Comparison of ENCODE assay signal across 22 mouse cellular contexts in the genomic region with DNA sequence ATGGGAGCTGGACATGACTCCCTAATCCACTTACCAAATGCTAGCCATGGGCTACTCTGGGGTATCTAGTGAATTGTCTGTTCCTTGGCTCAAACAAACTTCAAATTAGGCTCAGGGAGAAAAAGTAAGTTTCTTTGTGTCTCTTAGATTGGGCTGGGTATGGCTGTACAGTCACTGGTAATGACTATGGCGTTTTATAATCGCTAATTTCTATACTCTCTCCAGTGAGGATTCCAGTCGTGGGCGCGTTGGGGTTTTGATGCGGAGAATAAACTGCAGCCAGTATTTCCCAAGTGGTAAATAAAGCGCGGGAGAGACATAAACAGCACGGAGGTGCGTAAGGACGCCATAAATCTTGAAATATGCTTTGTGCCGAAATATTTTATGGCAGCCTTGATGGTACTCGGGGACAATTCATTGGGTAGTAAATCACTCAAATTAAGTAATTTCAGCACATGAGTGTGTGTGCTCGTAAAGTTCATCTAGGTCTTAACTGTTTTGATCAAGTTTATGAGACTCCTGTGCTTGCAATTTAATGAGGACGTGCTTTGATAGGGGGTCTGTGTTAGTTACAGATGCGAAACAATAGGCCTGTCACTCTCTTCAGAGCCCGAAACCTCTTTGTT.
"Had no signal": no experiment of that assay in that cellular context is flagged by ENCODE, and none has a peak within 500 bp of the region (broad histone marks: within the 10 kb centered on the region; RNA-seq: fewer than 3 reads in every experiment).

No protein-coding gene starts in this region.

- H3K27ac ChIP-seq: limb, embryonic 12.5 days; limb, embryonic 15.5 days; liver, embryonic 14.5 days; macrophage; stomach, postnatal 0 days had no signal

- H3K9ac ChIP-seq: limb, embryonic 12.5 days; limb, embryonic 15.5 days; liver, embryonic 14.5 days; liver, postnatal 0 days; lung, embryonic 14.5 days had no signal

- H3K27me3 ChIP-seq: limb, embryonic 15.5 days had no signal

- DNase-seq: kidney, adult 18-20 months; kidney, adult 9 months; kidney, postnatal 14 days; kidney, postnatal 4 days; left cerebral cortex, postnatal 4 days; liver, postnatal 0 days; lung, embryonic 14.5 days; midbrain, embryonic 14.5 days; right cerebral cortex, adult 18-20 months; right cerebral cortex, postnatal 14 days; right cerebral cortex, postnatal 4 days; thymus, adult 2 months; thymus, postnatal 14 days; thymus, postnatal 4 days had no signal

- H3K9me3 ChIP-seq: limb, embryonic 12.5 days; limb, embryonic 15.5 days had no signal

- H3K4me3 ChIP-seq: limb, embryonic 12.5 days; limb, embryonic 15.5 days had no signal

- H3K36me3 ChIP-seq: limb, embryonic 12.5 days; limb, embryonic 15.5 days had no signal

- ATAC-seq: intestine, embryonic 16.5 days; liver, postnatal 0 days; lung, postnatal 0 days had no signal

- H3K4me2 ChIP-seq: limb, embryonic 12.5 days; limb, embryonic 15.5 days; liver, embryonic 11.5 days; lung, embryonic 14.5 days had no signal
